Mouse (Mus musculus) bone marrow, adult 2 months (tissue): ENCODE data around the gene Pde4d. TPM values are rescaled to one million over a fixed set of nuclear protein-coding genes. Genes with fewer than 3 reads are reported as not detected.

Source experiments
- H3K27ac ChIP-seq: fragments of 200-500 bp; 2 replicates; pipeline ENCODE4 v1.5.1; 2012; ENCODE audit warnings: low read depth, mild to moderate bottlenecking, control low read depth, inconsistent platforms, low read length; ENCODE audit not compliant: control insufficient read depth, poor library complexity, insufficient read depth
- H3K4me1 ChIP-seq: fragments of 200-500 bp; 2 replicates; pipeline ENCODE4 v1.6.1; 2011; ENCODE audit warnings: low read length; ENCODE audit not compliant: control insufficient read depth, insufficient read depth
- H3K4me3 ChIP-seq: fragments of 200-500 bp; replicated peaks from 2 replicates; pipeline ENCODE3; 2011; ENCODE audit warnings: mild to moderate bottlenecking, low read depth, low read length, control low read depth; ENCODE audit not compliant: control insufficient read depth
- CTCF ChIP-seq: fragments of 200-500 bp; IDR thresholded peaks from 2 replicates; pipeline ENCODE4 v1.5.1; 2011; ENCODE audit warnings: low read length, control low read depth; ENCODE audit not compliant: control insufficient read depth, insufficient read depth
- POLR2A ChIP-seq: fragments of 200-500 bp; IDR thresholded peaks from 2 replicates; pipeline ENCODE4 v1.6.1; 2011; ENCODE audit warnings: low read depth, mild to moderate bottlenecking, control low read depth, low read length, borderline replicate concordance; ENCODE audit not compliant: control insufficient read depth
- WGBS: fragments of 180-500 bp; shearing (Covaris S2); methylation state at CpG from one replicate; pipeline ENCODE4 v1.1.7; 2018; 5-methylcytosine and 5-hydroxymethylcytosine counted together
- polyA plus RNA-seq: library from polyadenylated mRNA; stranded (reverse); fragments of >200 nt; gene quantifications from 2 replicates; pipeline ENCODE4 v1.2.4, GENCODE M21; 2011; ENCODE audit warnings: low replicate concordance; ENCODE audit not compliant: missing spikeins, insufficient read depth, insufficient read length

The Pde4d gene
- polyA plus RNA-seq, 1 experiment, result 17.6 TPM

- H3K4me1 ChIP-seq, result no peaks in the 10 kb centered on the region
- TF ChIP-seq CTCF (no peak), POLR2A (no peak)
- H3K4me3 ChIP-seq, result no peak overlapping the region
- WGBS, result 64% methylated on average over 7 of the region's 7 CpGs
- H3K27ac ChIP-seq, result no peak overlapping the region
Observed at GRCm38 (mm10) chr13:109837921-109838320, 1388.2 kb downstream of the Pde4d start.

GRCm38 (mm10) chr13:109840251-109840650 lies 1390.5 kb downstream of the Pde4d start:
- 75% methylated on average over 2 of the region's 2 CpGs for WGBS
- H3K4me1 ChIP-seq, result no peaks in the 10 kb centered on the region
- H3K27ac ChIP-seq, result no peak overlapping the region
- no peak for TF ChIP-seq CTCF
- no peak for TF ChIP-seq POLR2A
- no peak overlapping the region for H3K4me3 ChIP-seq

- TF ChIP-seq CTCF, result no peak
- Histone ChIP-seq H3K4me1 (no peaks in the 10 kb centered on the region), H3K27ac (no peak overlapping the region), H3K4me3 (no peak overlapping the region)
- 82% methylated on average over 2 of the region's 2 CpGs for WGBS
Observed at GRCm38 (mm10) chr13:109841140-109841822, 1391.5 kb downstream of the Pde4d start.

GRCm38 (mm10) chr13:109842982-109843381 lies 1393.2 kb downstream of the Pde4d start:
- no peaks in the 10 kb centered on the region for H3K4me1 ChIP-seq
- 88% methylated on average over 2 of the region's 2 CpGs for WGBS
- H3K27ac ChIP-seq, result no peak overlapping the region
- TF ChIP-seq POLR2A (no peak), CTCF (no peak)
- H3K4me3 ChIP-seq, result no peak overlapping the region

GRCm38 (mm10) chr13:109844828-109845227 lies 1395.1 kb downstream of the Pde4d start:
- Histone ChIP-seq H3K27ac (no peak overlapping the region), H3K4me3 (no peak overlapping the region), H3K4me1 (no peaks in the 10 kb centered on the region)
- 42% methylated on average over 6 of the region's 6 CpGs for WGBS
- TF ChIP-seq CTCF (no peak), POLR2A (no peak)

- Histone ChIP-seq H3K27ac (no peak overlapping the region), H3K4me1 (no peaks in the 10 kb centered on the region), H3K4me3 (no peak overlapping the region)
- 92% methylated on average over 1 of the region's 1 CpGs for WGBS
- TF ChIP-seq POLR2A, result no peak
- no peak for TF ChIP-seq CTCF
Observed at GRCm38 (mm10) chr13:109863826-109864225, 1414.1 kb downstream of the Pde4d start.

- TF ChIP-seq CTCF (no peak), POLR2A (no peak)
- Histone ChIP-seq H3K4me3 (no peak overlapping the region), H3K27ac (no peak overlapping the region), H3K4me1 (no peaks in the 10 kb centered on the region)
- WGBS, result 81% methylated on average over 6 of the region's 6 CpGs
Observed at GRCm38 (mm10) chr13:109864311-109864710, 1414.6 kb downstream of the Pde4d start.

GRCm38 (mm10) chr13:109880392-109880791 lies 1430.6 kb downstream of the Pde4d start:
- no peaks in the 10 kb centered on the region; the same call in 1 of the 2 replicates for H3K4me1 ChIP-seq
- H3K4me3 ChIP-seq, result no peak overlapping the region
- no peak overlapping the region for H3K27ac ChIP-seq
- 86% methylated on average over 8 of the region's 8 CpGs for WGBS
- TF ChIP-seq POLR2A (no peak), CTCF (no peak)
